Mouse (Mus musculus) testis, adult 2 months (tissue): ENCODE data around the gene Sirt5.

Experiments
- CTCF ChIP-seq: fragments of 200-500 bp; IDR thresholded peaks from 2 replicates; pipeline ENCODE4 v1.5.1; 2012; ENCODE audit warnings: low read depth, mild to moderate bottlenecking, inconsistent platforms, low read length, moderate library complexity; ENCODE audit not compliant: control insufficient read depth, insufficient read depth, insufficient replicate concordance
- POLR2A ChIP-seq: fragments of 200-500 bp; IDR thresholded peaks from 2 replicates; pipeline ENCODE4 v1.6.1; 2012; ENCODE audit warnings: low read depth, mild to moderate bottlenecking, inconsistent platforms, low read length, moderate library complexity; ENCODE audit not compliant: control insufficient read depth

DNA sequence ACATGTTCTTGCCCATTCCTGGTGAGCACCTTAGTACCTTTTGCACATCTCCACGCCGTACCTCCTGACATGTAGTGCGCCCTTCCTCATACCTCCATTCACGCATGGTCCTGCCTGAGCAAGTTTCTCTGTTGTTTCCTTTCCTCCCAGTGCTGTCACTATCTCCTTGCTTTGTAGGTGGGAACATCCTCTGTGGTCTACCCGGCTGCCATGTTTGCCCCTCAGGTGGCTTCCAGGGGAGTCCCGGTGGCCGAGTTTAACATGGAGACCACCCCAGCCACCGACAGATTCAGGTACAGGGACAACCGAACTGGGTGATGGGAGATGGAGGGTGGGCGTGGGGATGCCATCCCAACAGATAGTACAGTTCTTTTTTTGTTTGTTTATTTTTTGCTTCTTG lies 20.0 kb downstream of the Sirt5 start:
- TF ChIP-seq POLR2A = no peak
- no peak for TF ChIP-seq CTCF
